Mouse (Mus musculus) T-helper 1 cell (primary cell): ENCODE measurements around the gene Snx20.

Experiments
- in situ Hi-C: fragments of 300-600 bp; cut with MboI, MseI; formaldehyde crosslinking; loops from one replicate; pipeline ENCODE4 v1.15.1; 2025; ENCODE audit warnings: high pct_unique_total_duplicates

Snx20 gene

GRCm38 (mm10) chr8:88642734-88643564 is 7.0 kb upstream of the Snx20 start:
- in situ Hi-C loops = no loop called here

GRCm38 (mm10) chr8:88638908-88639307 is 3.0 kb upstream of the Snx20 start:
- in situ Hi-C loops = loop anchor here (5.0 kb wide), 2 partner anchors 53 to 367 kb away; partner anchors contain the start of gene Adcy7

GRCm38 (mm10) chr8:88637092-88638000 is 1.4 kb upstream of the Snx20 start:
- in situ Hi-C loops = loop anchor here (5.0 kb wide), 2 partner anchors 55 to 365 kb away; partner anchors contain the start of gene Adcy7

DNA sequence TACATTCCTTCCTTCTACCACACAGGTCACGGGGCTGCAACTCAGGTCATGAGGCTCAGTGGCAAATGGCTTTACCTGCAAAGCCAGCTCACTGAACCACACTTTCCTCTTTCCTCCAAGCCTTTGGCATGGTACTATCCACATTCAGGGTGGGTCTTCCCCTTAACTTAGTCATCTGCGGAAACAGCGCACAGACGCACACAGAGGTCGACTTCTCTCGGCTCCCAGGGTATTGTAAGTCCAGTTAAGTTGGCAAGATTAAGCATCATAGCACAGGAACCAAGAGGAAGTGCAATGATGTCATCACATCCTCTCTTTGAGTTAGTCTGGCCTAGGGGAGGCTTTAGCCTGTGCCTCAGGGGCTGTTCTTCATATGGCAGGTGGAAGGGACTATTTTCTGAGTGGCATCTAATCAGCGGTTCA is 2.6 kb downstream of the Snx20 start:
- in situ Hi-C loops = loop anchor here (5.0 kb wide), 1 partner anchor 119 kb away; no protein-coding TSS in a partner anchor

GRCm38 (mm10) chr8:88631081-88631480 is 4.8 kb downstream of the Snx20 start:
- in situ Hi-C loops = loop anchor here (5.0 kb wide), 1 partner anchor 121 kb away; no protein-coding TSS in a partner anchor

DNA sequence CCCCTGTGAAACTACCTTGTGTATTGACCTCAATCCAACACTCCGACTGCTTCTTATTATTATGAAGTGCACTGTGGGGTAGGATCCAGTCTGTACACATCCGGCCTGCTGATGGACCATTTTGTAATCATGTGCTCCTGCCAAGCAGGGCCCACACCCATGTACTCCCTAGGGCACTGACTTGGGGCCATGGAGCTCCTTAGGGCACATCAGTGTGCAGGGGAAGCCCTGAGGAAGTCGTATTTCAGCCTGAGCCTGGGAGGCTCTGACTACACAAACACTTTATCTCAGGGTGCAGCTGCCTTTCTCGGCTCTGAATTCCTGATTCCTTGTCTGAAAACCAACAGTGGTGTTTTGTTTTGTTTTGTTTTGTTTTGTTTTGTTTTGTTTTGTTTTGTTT is 5.7 kb downstream of the Snx20 start:
- in situ Hi-C loops = loop anchor here (5.0 kb wide), 1 partner anchor 122 kb away; no protein-coding TSS in a partner anchor

GRCm38 (mm10) chr8:88628001-88628774 is 7.7 kb downstream of the Snx20 start:
- in situ Hi-C loops = no loop called here

DNA sequence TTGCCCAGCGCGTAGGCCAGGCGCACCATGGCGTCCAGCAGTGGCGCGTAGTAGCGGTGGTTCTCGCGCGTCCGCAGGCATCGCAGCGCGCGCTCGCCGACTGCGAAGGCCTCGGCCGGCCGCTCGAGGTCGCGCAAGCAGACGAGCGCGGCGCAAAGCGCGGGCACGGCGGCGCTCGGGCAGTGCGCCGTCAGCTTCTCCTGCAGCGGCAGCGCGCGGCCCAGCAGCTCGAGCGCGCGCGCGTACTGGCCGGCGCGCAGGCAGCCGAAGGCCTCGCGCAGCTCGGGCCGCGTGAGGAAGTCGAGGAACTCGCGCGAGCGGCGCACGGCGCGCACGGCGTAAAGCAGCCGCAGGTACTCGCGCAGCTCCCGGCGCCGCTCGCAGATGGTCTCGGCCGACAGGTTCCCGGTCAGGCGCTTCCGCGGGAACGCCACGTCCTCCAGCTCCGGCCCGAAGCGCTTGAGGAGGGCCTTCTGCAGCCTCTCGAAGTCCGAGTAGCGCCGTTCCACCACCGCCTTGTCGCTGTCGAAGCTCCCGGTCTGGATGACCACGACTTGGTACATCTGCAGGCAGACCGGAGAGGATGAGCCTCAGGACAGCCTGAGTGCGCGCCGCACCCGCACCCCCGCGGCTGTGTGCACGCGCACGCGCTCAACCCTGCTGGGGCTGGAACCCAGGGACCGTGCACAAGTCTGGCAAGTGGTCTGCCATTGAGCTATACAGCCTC is 8.5 kb downstream of the Snx20 start:
- in situ Hi-C loops = no loop called here

- in situ Hi-C loops = no loop called here
These were observed 9.0 kb downstream of the Snx20 start for GRCm38 (mm10) chr8:88626940-88627264.

- in situ Hi-C loops = no loop called here
These were observed 9.5 kb downstream of the Snx20 start for GRCm38 (mm10) chr8:88626433-88626832.

GRCm38 (mm10) chr8:88624276-88624675 is 11.7 kb downstream of the Snx20 start:
- in situ Hi-C loops = no loop called here

DNA sequence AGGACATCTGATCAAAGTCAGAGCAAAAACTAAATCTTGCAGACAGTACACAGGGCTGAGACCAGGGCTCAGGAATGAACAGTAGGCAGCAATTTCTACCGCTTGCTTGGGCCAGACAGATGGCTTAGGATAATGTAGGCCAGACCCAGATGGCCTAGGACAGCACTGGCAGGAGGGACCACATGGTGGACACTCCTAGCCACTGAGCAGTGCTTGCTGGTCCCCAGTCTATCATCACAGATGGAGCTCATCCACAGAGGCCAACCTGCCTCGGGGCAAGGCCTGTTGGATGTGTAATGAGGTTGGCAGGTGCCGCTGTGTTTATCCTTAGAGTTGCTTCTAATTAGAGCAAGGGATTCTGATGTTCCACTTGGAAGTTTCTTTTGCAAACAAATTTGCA is 12.6 kb downstream of the Snx20 start:
- in situ Hi-C loops = no loop called here

- in situ Hi-C loops = no loop called here
These were observed 14.5 kb downstream of the Snx20 start for GRCm38 (mm10) chr8:88621408-88621807.

DNA sequence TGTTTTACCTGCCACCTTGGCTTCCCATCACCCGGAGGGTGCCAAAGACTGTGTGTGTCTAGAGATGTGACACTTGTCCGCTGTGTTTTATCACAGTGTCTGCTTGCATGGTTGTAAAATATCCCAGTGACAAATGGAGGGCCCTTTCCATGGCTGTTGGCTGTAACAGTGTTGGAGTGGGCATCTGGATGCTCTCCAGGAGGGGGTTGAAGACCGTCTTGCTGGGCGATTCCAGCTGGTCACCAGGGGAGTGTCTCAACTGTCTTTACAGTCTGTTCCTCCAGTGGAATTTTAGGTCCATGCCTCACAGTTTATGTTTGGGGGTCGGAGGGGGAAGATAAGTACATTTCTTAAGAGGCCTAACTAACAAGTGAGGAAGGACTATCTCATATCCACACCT is 15.0 kb downstream of the Snx20 start:
- in situ Hi-C loops = no loop called here

GRCm38 (mm10) chr8:88619513-88619912 is 16.4 kb downstream of the Snx20 start:
- in situ Hi-C loops = no loop called here

DNA sequence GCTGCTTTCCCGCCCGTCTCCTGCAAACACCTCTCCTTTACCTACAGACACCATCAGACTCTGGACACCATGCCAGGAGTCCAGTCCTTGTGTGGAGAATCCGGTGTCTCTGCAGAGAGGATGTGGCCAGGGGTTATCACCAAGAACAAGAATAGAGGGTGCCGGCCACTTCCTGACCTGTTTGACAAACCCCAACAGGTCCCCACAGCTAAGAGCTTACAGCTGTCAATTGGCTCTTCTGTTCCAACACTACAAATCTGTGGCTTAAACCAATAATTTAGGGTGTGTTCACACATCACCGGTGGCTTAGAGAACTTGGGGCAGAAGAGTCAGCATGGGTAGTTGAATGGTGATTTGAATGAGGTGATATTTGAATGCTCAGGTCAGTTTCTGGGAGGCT is 17.3 kb downstream of the Snx20 start:
- in situ Hi-C loops = no loop called here

DNA sequence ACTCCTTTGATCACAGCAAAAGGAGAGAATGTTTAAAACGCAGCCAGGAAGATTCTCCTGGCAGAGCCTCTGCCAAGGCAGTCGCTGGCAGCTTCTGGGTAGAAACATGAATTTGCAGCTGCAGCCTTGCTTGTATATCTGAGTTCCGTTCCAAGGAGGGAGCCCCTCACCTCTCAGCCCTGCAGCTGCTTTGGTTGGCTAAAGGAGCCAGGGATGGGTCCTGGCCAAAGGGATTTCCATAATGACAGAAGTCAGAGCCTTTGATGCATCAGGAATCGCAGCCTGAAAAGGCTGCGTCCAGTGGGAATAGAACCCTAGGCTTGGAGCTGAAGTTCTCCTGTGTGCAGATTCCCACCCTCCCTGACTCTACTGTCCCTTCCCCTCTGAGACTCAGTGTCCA is 20.9 kb downstream of the Snx20 start:
- in situ Hi-C loops = no loop called here

GRCm38 (mm10) chr8:88610271-88610670 is 25.7 kb downstream of the Snx20 start:
- in situ Hi-C loops = no loop called here

GRCm38 (mm10) chr8:88609036-88609435 is 26.9 kb downstream of the Snx20 start:
- in situ Hi-C loops = no loop called here

DNA sequence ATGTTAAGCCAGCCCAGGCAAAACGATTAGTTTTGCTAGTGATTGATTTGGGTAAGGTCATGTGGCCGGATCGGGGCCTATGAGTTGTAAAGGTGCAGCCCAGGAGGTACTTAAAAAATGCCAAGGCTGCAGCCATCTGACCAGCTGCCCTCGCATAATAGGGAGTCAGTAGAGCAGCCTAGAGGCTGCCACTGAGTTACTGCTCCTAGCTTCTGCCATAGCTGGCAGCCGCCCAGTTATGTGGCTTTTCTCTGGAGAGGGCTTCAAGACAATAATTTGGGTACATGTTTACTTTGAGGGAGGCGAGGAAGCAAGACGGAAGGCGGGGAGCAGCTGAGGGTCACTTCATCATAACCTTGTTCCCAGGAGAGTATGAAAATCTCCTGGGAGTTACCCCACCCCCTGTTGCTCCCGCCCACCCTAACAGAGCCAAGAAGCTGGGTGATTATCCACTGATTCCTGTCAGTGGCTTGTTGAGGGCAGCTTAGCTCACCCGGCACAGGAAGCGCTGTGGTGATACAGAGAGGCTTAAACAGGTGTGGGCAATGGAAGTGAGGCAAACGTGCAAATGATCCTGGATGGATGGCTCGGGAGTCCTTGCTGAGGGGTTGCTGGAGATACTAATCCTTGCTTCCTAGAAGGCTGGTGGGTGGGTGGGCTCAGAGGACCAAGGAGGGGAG is 30.4 kb downstream of the Snx20 start:
- in situ Hi-C loops = no loop called here
